Mouse (Mus musculus) midbrain, embryonic 13.5 days (tissue): Measurements from ENCODE around the gene Gnai2. TPM values are rescaled to one million over a fixed set of nuclear protein-coding genes. Genes with fewer than 3 reads are reported as not detected.
"Not testable (repeated sequence)": the region's sequence is repeated elsewhere in the genome, so short reads cannot be mapped to it uniquely, and the experiment has no call there.

Experiments used
- ATAC-seq: fragments of 200-750 bp; cut with Nextera tagmentation; 2 replicates; pipeline ENCODE4 v1.8.0; 2017; ENCODE audit warnings: mild to moderate bottlenecking, moderate TSS enrichment, moderate library complexity
- H3K27ac ChIP-seq: fragments of 300-500 bp; sonication (generic); 2 replicates; pipeline ENCODE4 v1.5.1; 2015; ENCODE audit warnings: inconsistent platforms, mild to moderate bottlenecking, moderate library complexity
- H3K27me3 ChIP-seq: fragments of 300-500 bp; sonication (generic); 2 replicates; pipeline ENCODE4 v1.6.1; 2015; ENCODE audit warnings: mild to moderate bottlenecking, inconsistent platforms
- H3K36me3 ChIP-seq: fragments of 300-500 bp; sonication (generic); 2 replicates; pipeline ENCODE4 v1.6.1; 2015; ENCODE audit warnings: mild to moderate bottlenecking, inconsistent platforms
- H3K4me1 ChIP-seq: fragments of 300-500 bp; sonication (generic); replicated peaks from 2 replicates; pipeline ENCODE4 v1.6.1; 2015; ENCODE audit warnings: inconsistent platforms
- H3K4me2 ChIP-seq: fragments of 300-500 bp; sonication (generic); replicated peaks from 2 replicates; pipeline ENCODE4 v1.6.1; 2015; ENCODE audit warnings: moderate library complexity, mild to moderate bottlenecking, inconsistent platforms
- H3K4me3 ChIP-seq: fragments of 300-500 bp; sonication (generic); replicated peaks from 2 replicates; pipeline ENCODE4 v1.5.1; 2015; ENCODE audit warnings: mild to moderate bottlenecking, inconsistent platforms
- H3K9ac ChIP-seq: fragments of 300-500 bp; sonication (generic); replicated peaks from 2 replicates; pipeline ENCODE4 v1.6.1; 2015; ENCODE audit warnings: mild to moderate bottlenecking, inconsistent platforms
- H3K9me3 ChIP-seq: fragments of 300-500 bp; sonication (generic); 2 replicates; pipeline ENCODE4 v1.6.1; 2016; ENCODE audit warnings: mild to moderate bottlenecking, inconsistent platforms
- WGBS: fragments of 180-500 bp; shearing (Covaris S2); methylation state at CpG from one replicate; pipeline ENCODE4 v1.1.7; 2015; 5-methylcytosine and 5-hydroxymethylcytosine counted together
- polyA plus RNA-seq: library from polyadenylated mRNA; unstranded; fragments of >200 nt; fragmentation: Nextera tagmentation; extraction: Ambion mirVana; gene quantifications from 2 replicates; pipeline ENCODE4 v1.2.1, GENCODE M21; 2015

Gnai2 gene
- polyA plus RNA-seq, 1 experiment from 2014 or later: 416 TPM

GRCm38 (mm10) chr9:107566855-107567254, 68.3 kb downstream of the Gnai2 start:
- no peaks in the 10 kb centered on the region for H3K27me3 ChIP-seq
- WGBS: 63% methylated on average over 3 of the region's 3 CpGs
- H3K27ac ChIP-seq: peak overlapping the region; percentile 35; the same call in 1 of the 2 replicates
- H3K9me3 ChIP-seq: no peaks in the 10 kb centered on the region
- H3K4me3 ChIP-seq: no peak overlapping the region
- ATAC-seq: no peak
- peak overlapping the region; percentile 96; the same call in 1 of the 2 replicates for H3K4me2 ChIP-seq
- H3K36me3 ChIP-seq: peaks cover 46% of the 10 kb centered on the region
- 0 out of 2 replicates have a peak overlapping the region, but pooled peaks have one; percentile 96 for H3K9ac ChIP-seq
- H3K4me1 ChIP-seq: peaks cover 68% of the 10 kb centered on the region

DNA sequence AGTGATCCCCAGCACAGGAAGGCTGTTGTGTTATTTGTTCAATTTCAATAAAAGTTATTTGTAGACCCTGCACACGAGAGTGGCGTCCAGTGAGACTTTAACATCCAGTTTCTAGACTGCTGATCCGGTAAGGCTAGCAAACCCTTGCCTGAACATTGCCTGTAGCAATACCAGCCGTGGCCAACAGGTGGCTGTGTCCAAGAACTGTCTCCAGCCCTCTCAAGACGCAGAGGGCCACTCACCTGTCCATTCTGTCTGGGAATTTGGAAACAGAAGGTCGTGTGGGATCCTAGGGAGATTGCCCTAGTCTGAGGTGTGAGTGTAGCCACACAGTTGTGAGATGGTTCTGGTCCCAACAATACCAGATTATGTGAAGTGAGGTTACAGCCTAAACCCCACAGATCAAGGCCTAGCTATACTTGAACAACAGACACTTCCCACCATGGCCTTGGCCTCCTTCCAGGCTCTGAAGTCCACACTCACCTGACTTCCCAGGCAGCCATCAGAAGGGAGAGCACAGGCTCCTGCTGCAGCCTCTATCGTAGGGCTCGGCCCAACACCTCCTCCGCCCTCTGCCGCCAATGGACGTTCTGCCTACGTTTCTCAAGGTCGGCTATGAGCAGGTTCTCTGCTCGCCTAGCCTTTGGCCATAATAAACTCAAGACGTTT, 69.0 kb downstream of the Gnai2 start:
- H3K9me3 ChIP-seq: no peaks in the 10 kb centered on the region
- no peak overlapping the region for H3K9ac ChIP-seq
- peaks cover 61% of the 10 kb centered on the region for H3K4me1 ChIP-seq
- H3K27ac ChIP-seq: peak overlapping the region; percentile 35; the same call in 1 of the 2 replicates
- no peaks in the 10 kb centered on the region for H3K27me3 ChIP-seq
- 62% methylated on average over 15 of the region's 15 CpGs for WGBS
- 0 out of 2 replicates have a peak overlapping the region, but pooled peaks have one; percentile 9 for H3K4me2 ChIP-seq
- peaks cover 46% of the 10 kb centered on the region for H3K36me3 ChIP-seq
- H3K4me3 ChIP-seq: no peak overlapping the region
- ATAC-seq: no peak

DNA sequence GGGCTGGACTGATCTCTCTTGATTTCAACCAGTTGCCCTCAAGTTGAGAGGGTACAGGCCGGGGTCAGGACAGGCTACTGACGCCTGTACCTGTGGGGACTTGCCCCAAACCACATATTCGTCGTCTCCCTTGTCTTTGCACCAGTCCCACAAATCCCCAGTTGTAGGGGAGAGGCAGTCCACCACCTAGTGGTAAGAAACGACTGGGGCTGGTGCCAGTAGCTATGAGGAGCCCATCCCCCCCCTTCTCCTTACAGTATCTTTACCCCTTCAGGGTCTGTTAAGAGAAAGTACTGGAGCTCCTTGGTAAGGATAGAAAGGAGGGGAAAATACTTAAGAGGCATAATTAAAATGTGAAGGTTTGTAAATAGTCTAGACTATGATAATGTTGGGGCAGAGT, 69.6 kb downstream of the Gnai2 start:
- not testable (repeated sequence) for H3K4me2 ChIP-seq, H3K9me3 ChIP-seq, H3K27me3 ChIP-seq, ATAC-seq, H3K9ac ChIP-seq, H3K27ac ChIP-seq
- Histone ChIP-seq H3K4me3 (0 out of 2 replicates have a peak overlapping the region, but pooled peaks have one; percentile 5), H3K4me1 (peaks cover 55% of the 10 kb centered on the region), H3K36me3 (peaks cover 46% of the 10 kb centered on the region)
- WGBS: 52% methylated on average over 5 of the region's 5 CpGs

Other genes starting within 250 kb of the Gnai2 start
- 5.9 and 7.1 TPM in 2 replicates for gene Cacna2d2, start 235.8 kb downstream of the Gnai2 start, polyA plus RNA-seq
- 38.6 and 41.3 TPM in 2 replicates for gene Tmem115, start 101.4 kb downstream of the Gnai2 start, polyA plus RNA-seq
- gene Cyb561d2, start 93.2 kb downstream of the Gnai2 start, polyA plus RNA-seq: 28.3 and 29.1 TPM in 2 replicates
- gene Nprl2, start 93.1 kb downstream of the Gnai2 start, polyA plus RNA-seq: 67.7 and 70.8 TPM in 2 replicates
- gene Zmynd10, start 88.1 kb downstream of the Gnai2 start, polyA plus RNA-seq: 1.1 and 1.5 TPM in 2 replicates
- 38.6 and 39.5 TPM in 2 replicates for gene Rassf1, start 83.8 kb downstream of the Gnai2 start, polyA plus RNA-seq
- gene Tusc2, start 72.1 kb downstream of the Gnai2 start, polyA plus RNA-seq: 93.2 and 109 TPM in 2 replicates
- 98.9 and 106 TPM in 2 replicates for gene Hyal2, start 67.4 kb downstream of the Gnai2 start, polyA plus RNA-seq
- 7.0 and 10.0 TPM in 2 replicates for gene Hyal1, start 58.4 kb downstream of the Gnai2 start, polyA plus RNA-seq
- 16.5 and 19.1 TPM in 2 replicates for gene Naa80, start 56.5 kb downstream of the Gnai2 start, polyA plus RNA-seq
- 1.1 and 1.8 TPM in 2 replicates for gene Hyal3, start 54.5 kb downstream of the Gnai2 start, polyA plus RNA-seq
- 13.5 and 14.7 TPM in 2 replicates for gene Ifrd2, start 47.7 kb downstream of the Gnai2 start, polyA plus RNA-seq
- gene Sema3b, start 26.1 kb downstream of the Gnai2 start, polyA plus RNA-seq: 2.3 and 2.7 TPM in 2 replicates
- gene Slc38a3, start 34.2 kb upstream of the Gnai2 start, polyA plus RNA-seq: 18.7 and 22.0 TPM in 2 replicates
- 2.4 and 2.7 TPM in 2 replicates for gene Gnat1, start 44.3 kb upstream of the Gnai2 start, polyA plus RNA-seq
- 18.9 and 24.6 TPM in 2 replicates for gene Sema3f, start 75.1 kb upstream of the Gnai2 start, polyA plus RNA-seq
- gene Rbm5, start 135.6 kb upstream of the Gnai2 start, polyA plus RNA-seq: 282 and 315 TPM in 2 replicates
- 126 and 132 TPM in 2 replicates for gene Rbm6, start 237.9 kb upstream of the Gnai2 start, polyA plus RNA-seq